Mouse (Mus musculus) heart, adult 8-10 months (tissue): Measurements from ENCODE around the gene Tedc1. TPM values are rescaled to one million over a fixed set of nuclear protein-coding genes. Genes with fewer than 3 reads are reported as not detected.
A peak's percentile ranks its signal among the peaks of the same experiment; 100 is the strongest.

Experiments used
- DNase-seq: peaks from one replicate; pipeline ENCODE4 v3.0.0; 2022; ENCODE audit warnings: low spot score
- total RNA-seq, 4 experiments: library from RNA; stranded (reverse); gene quantifications; 2 replicates each; pipeline ENCODE4 v1.2.4; 2022

Tedc1 gene
- under 1 TPM; 0.12 to 0.49 (median 0.33) TPM for total RNA-seq

- peak; percentile 99 for DNase-seq
These were observed at the start of gene Tedc1 for GRCm38 (mm10) chr12:113155887-113156539. Gene Tedc1 (plus strand): TSS chr12:113156421.

- no peak for DNase-seq
These were observed 48.6 kb upstream of the Tedc1 start for GRCm38 (mm10) chr12:113107431-113108124.

DNA sequence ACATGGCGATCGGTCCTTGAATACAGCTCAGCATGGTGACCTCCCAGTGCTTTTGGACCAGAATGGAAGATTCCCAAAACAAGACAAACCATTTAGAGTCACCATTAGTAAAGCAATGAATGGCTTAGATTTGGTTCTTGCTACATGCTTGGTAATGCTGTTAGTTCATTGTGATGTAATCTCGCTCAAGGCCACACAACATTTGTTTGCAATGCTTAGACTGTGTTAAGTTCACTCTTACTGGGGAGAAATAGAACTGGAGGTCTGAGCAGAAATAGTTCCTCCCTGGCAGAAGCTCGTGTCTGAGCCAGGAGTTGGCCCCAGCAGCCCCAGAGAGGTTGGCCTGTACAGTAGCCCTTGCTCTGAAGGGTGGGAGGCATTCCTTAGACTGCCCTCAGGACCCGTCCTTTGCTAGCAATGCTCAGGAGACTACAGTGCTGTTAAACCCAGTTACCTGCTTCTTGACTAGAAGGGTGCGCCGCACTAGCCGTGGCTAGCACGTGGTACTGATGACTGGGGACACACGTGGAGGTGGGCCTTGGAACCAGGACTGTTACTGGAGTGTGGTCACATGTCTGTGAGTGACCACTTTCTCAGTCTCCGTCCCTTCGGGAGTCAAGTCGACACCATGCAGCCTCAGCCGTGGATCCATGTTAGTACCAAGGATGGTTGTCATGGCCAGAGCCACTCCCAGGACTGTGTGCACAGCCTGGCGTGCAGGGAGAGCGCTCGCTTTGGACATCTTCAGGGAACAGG is 47.5 kb upstream of the Tedc1 start:
- no peak for DNase-seq

DNA sequence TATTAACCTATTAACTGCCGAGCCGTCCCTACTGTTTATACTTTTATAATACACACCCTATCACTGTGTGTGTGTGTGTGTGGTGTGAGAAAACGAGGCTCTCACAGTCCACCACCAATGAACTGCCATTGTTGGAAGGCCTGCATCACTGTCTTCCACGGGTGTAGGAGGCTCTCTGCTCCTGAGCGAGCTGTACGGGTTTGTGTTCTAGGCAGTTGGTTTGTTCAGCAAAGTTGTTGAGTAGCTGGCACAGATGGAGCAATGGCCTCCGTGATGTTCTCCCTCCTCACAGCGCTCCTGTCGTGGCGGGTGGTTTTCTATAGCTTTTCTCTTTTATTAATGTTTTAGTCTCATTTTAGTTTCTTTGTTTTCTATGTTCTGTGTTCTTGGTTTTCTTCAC is 46.4 kb upstream of the Tedc1 start:
- no peak for DNase-seq

- DNase-seq: no peak
These were observed 42.1 kb upstream of the Tedc1 start for GRCm38 (mm10) chr12:113114141-113114540.

- no peak for DNase-seq
These were observed 41.2 kb upstream of the Tedc1 start for GRCm38 (mm10) chr12:113114856-113115538.

- DNase-seq: peak; percentile 90
These were observed 36.5 kb upstream of the Tedc1 start for GRCm38 (mm10) chr12:113119516-113120410.

GRCm38 (mm10) chr12:113124726-113125125 is 31.5 kb upstream of the Tedc1 start:
- no peak for DNase-seq

- DNase-seq: no peak
These were observed 25.5 kb upstream of the Tedc1 start for GRCm38 (mm10) chr12:113130732-113131131.

- DNase-seq: no peak
These were observed 24.6 kb upstream of the Tedc1 start for GRCm38 (mm10) chr12:113131601-113132000.

GRCm38 (mm10) chr12:113132567-113132966 is 23.7 kb upstream of the Tedc1 start:
- peak; percentile 87 for DNase-seq

GRCm38 (mm10) chr12:113133260-113133659 is 23.0 kb upstream of the Tedc1 start:
- no peak for DNase-seq

GRCm38 (mm10) chr12:113133861-113134403 is 22.3 kb upstream of the Tedc1 start:
- no peak for DNase-seq

- no peak for DNase-seq
These were observed 21.7 kb upstream of the Tedc1 start for GRCm38 (mm10) chr12:113134502-113134901.

GRCm38 (mm10) chr12:113135401-113135800 is 20.8 kb upstream of the Tedc1 start:
- no peak for DNase-seq

DNA sequence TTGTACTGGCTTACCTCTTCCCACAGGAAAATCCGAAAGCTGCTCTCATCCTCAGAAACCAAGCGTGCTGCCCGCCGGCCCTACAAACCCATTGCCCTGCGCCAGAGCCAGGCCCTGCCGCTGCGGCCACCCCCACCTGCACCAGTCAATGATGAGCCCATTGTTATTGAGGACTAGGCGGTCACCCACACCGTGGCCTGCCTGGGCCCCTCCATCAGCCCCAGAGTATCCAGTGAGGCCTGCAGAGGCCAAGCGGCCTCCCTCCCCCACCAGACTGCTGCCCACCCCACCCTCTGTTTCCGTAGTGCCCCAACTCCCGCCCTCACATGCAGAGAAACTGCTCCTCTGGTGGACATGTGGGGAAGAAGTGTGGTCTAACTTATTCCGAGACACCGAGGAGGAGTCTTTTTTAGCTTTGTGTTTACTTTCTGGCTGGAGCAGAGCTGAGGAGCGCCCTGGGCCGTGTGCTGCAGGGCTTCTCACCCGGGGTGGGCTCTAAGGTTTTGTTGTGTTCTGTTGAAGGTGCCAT is 19.7 kb upstream of the Tedc1 start:
- DNase-seq: no peak

GRCm38 (mm10) chr12:113137260-113138213 is 18.7 kb upstream of the Tedc1 start:
- peak; percentile 66 for DNase-seq

DNA sequence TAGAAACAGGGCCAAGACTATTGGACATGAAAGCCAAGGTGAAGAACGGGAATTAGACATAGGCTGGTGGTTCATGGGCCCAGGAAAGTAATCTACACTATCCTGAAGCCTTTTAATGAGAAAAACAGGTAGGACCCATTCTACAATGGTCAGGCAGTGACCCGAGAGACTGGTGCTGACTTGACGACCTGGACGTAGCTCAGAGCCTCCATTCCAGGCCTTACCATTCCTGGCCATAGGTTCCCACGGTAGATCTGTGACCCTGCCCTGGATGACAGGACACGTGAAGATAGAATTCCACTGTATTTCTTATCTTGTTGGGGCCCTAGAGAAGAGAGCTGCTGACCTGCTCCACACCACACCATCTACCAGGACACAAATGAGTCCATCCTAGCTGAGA is 17.9 kb upstream of the Tedc1 start:
- no peak for DNase-seq
